Mouse (Mus musculus) liver, adult 10 weeks (tissue): ENCODE results near the gene Mid2. TPM values are rescaled to one million over a fixed set of nuclear protein-coding genes. Genes with fewer than 3 reads are reported as not detected.

Experiments used
- polyA plus RNA-seq: library from polyadenylated mRNA; stranded (reverse); fragments of 350-450 nt; fragmentation: Illumina TruSeq; extraction: RNeasy Lipid Tissue Mini Kit (QIAGEN cat#74804); gene quantifications from one replicate; pipeline ENCODE4 v1.2.3, GENCODE M21; 2014; ENCODE audit warnings: low read depth, low replicate concordance

The Mid2 gene
- 8.0 TPM for polyA plus RNA-seq

GRCm38 (mm10) chrX:140664479-140665241, at the start of gene Mid2:
TSS of gene Mid2 (plus strand) at chrX:140664599.

GRCm38 (mm10) chrX:140813312-140814006, 149.1 kb downstream of the Mid2 start, which contains the start of gene Tex13b:
TSS of gene Tex13b (minus strand) at chrX:140813433.

Other genes with a start within 250 kb of the Mid2 start
- 59.0 TPM for gene Prps1, start 208.0 kb upstream of the Mid2 start, polyA plus RNA-seq
- gene Tsc22d3, start 63.9 kb upstream of the Mid2 start, polyA plus RNA-seq = 96.3 TPM
- gene Tex13b, start 148.8 kb downstream of the Mid2 start, polyA plus RNA-seq = not detected
- gene Vsig1, start 243.0 kb downstream of the Mid2 start, polyA plus RNA-seq = not detected